In genomic region chr6:58640333-58641018, GRCm38 (mm10) we compare ENCODE assay signal across 8 mouse cellular contexts. TPM values are rescaled to one million over a fixed set of nuclear protein-coding genes. Genes with fewer than 3 reads are reported as not detected.
DNase-seq lines count a peak whose midpoint lies in the region; ATAC-seq and TF ChIP-seq lines count a peak whose summit lies in the region.

No protein-coding gene starts in this region.

- WGBS in hindbrain, embryonic 14.5 days, result 1% methylated on average over 50 of the region's 50 CpGs

- no peaks in the 10 kb centered on the region for H3K27me3 ChIP-seq in hindbrain, embryonic 14.5 days (ENCODE audit: control insufficient read depth, insufficient read depth, low read length)

- peak overlapping the region; percentile 91 for H3K4me2 ChIP-seq in hindbrain, embryonic 14.5 days (replicated peaks)

- no peaks in the 10 kb centered on the region for H3K9me3 ChIP-seq in hindbrain, embryonic 14.5 days (ENCODE audit: control insufficient read depth, low read length)

- peak; percentile 57 for DNase-seq in WW6 (ENCODE audit: low read depth, low spot score)
- DNase-seq in cerebellum, postnatal 14 days, result peak; percentile 62 to 73
- peak; percentile 32 to 42 for DNase-seq in frontal cortex, postnatal 25 days (ENCODE audit: low spot score in 2 of 2)
- peak; percentile 77 for DNase-seq in hindbrain, embryonic 14.5 days (ENCODE audit: low spot score)
- DNase-seq in left cerebral cortex, adult 2 months (ENCODE audit: extremely low spot score in 1 of 2, low spot score in 2 of 2), result peak; percentile 77 to 81
- DNase-seq in right cerebral cortex, adult 2 months (ENCODE audit: low spot score in 2 of 2), result peak; percentile 67 to 69
- peak; percentile 60 for DNase-seq in urinary bladder, postnatal 25 days (ENCODE audit: low spot score)

- H3K4me1 ChIP-seq in hindbrain, embryonic 14.5 days (replicated peaks; ENCODE audit: control insufficient read depth, insufficient read depth, low read length), result no peaks in the 10 kb centered on the region; the same call in 1 of the 2 replicates

- no peaks in the 10 kb centered on the region for H3K36me3 ChIP-seq in hindbrain, embryonic 14.5 days (replicated peaks; ENCODE audit: control insufficient read depth, insufficient read depth)

- H3K4me3 ChIP-seq in hindbrain, embryonic 14.5 days (replicated peaks; ENCODE audit: low read length), result peak overlapping the region; percentile 64
- peak overlapping the region; percentile 57 for H3K4me3 ChIP-seq in left cerebral cortex, adult 2 months

- intact Hi-C loops in left cerebral cortex, adult 2 months (cut with DNase I), result no loop called here

- H3K9ac ChIP-seq in hindbrain, embryonic 14.5 days, result peak overlapping the region; percentile 69

- peak overlapping the region; percentile 59; the same call in 1 of the 2 replicates for H3K27ac ChIP-seq in hindbrain, embryonic 14.5 days
- H3K27ac ChIP-seq in left cerebral cortex, adult 2 months, result peak overlapping the region; percentile 76

- peak; percentile 17 for TF ChIP-seq CTCF in left cerebral cortex, adult 2 months (IDR thresholded peaks at IDR 0.05)

- peak; percentile 98 for ATAC-seq in hindbrain, embryonic 14.5 days (ENCODE audit: low FRiP score)
- ATAC-seq in megakaryocyte, adult 5-6 weeks (ENCODE audit: poor library complexity, severe bottlenecking), result peak; percentile 92

RNA-seq across cellular contexts. Expression of gene Abcg2, which starts 56.2 kb away (rescaled TPM):
- polyA plus RNA-seq in hindbrain, embryonic 14.5 days (2014; fragmentation: Nextera tagmentation; extraction: Ambion mirVana), result 38.9 and 40.9 TPM in 2 replicates
- total RNA-seq in left cerebral cortex, adult 2 months (2021), result 10 to 100 TPM; 23.2 to 23.7 TPM
- total RNA-seq in megakaryocyte, adult 5-6 weeks (2015), result 6.6 and 9.5 TPM in 2 replicates
- total RNA-seq in megakaryocyte, adult 5-6 weeks (2017), result 8.3 and 29.1 TPM in 2 replicates

Comparison
In these comparisons a context has a peak if more than half of its experiments do, and no peak if none do; other contexts are left out.
1. Peak in every context shown above with its lines: DNase-seq, ATAC-seq, H3K4me3 ChIP-seq and H3K27ac ChIP-seq.